Mouse (Mus musculus) spleen, adult 2 months (tissue): ENCODE data around the gene Fads3.

Experiments used
- CTCF ChIP-seq: fragments of 200-500 bp; IDR thresholded peaks from 2 replicates; pipeline ENCODE4 v1.5.1; 2011; ENCODE audit warnings: mild to moderate bottlenecking, inconsistent platforms; ENCODE audit not compliant: insufficient read depth, insufficient read length, insufficient replicate concordance; ENCODE audit errors: extremely low read depth
- POLR2A ChIP-seq: fragments of 200-500 bp; IDR thresholded peaks from 2 replicates; pipeline ENCODE4 v1.6.1; 2011; ENCODE audit warnings: low read depth, low read length, inconsistent platforms

GRCm38 (mm10) chr19:10017637-10018526, 23.5 kb upstream of the Fads3 start:
- TF ChIP-seq POLR2A (no peak), CTCF (no peak)
